Mouse (Mus musculus) CH12.LX (cell line): Measurements from ENCODE around the gene Olfr669.
"Not testable (repeated sequence)": the region's sequence is repeated elsewhere in the genome, so short reads cannot be mapped to it uniquely, and the experiment has no call there.

Source experiments
- CHD2 ChIP-seq: IDR thresholded peaks from 2 replicates; pipeline ENCODE4 v1.6.1; 2011; ENCODE audit warnings: low read length, improper control_type of control experiment
- CTCF ChIP-seq, 2 experiments: IDR thresholded peaks in 1 of 2; conservative IDR thresholded peaks in 1 of 2; 2 replicates each; pipeline ENCODE4 v1.5.1; 2011 to 2012; ENCODE audit warnings: low read depth in 2 of 2, low read length in 2 of 2, improper control_type of control experiment in 1 of 2, inconsistent platforms in 1 of 2, mild to moderate bottlenecking in 1 of 2, moderate library complexity in 1 of 2
- EP300 ChIP-seq: IDR thresholded peaks from 2 replicates; pipeline ENCODE4 v1.6.1; 2011; ENCODE audit warnings: low read length, improper control_type of control experiment
- PAX5 ChIP-seq: IDR thresholded peaks from 2 replicates; pipeline ENCODE4 v1.6.1; 2012; ENCODE audit warnings: low read length, inconsistent platforms, mixed read lengths

GRCm38 (mm10) chr7:104972507-104972906 lies 38.5 kb downstream of the Olfr669 start:
- TF ChIP-seq CTCF (conservative IDR thresholded peaks at IDR 0.05 in 1 of 2, IDR thresholded peaks at IDR 0.05 in 1 of 2; ENCODE audit: low read depth in 2 of 2, low read length in 2 of 2), result peak in 1 of 2 experiments; percentile 39; a peak in 1 of 4 replicates
- not testable (repeated sequence) for TF ChIP-seq PAX5, EP300, CHD2
